Mouse (Mus musculus) lung, postnatal 0 days (tissue): Measurements from ENCODE around the gene Fbxl8.

Experiments
- CTCF ChIP-seq: IDR thresholded peaks from 2 replicates; pipeline ENCODE4 v1.5.1; 2016; ENCODE audit warnings: antibody characterized with exemption, mild to moderate bottlenecking
- EP300 ChIP-seq: IDR thresholded peaks from 2 replicates; pipeline ENCODE4 v1.6.1; 2016; ENCODE audit warnings: antibody characterized with exemption, mild to moderate bottlenecking, control low read depth

- TF ChIP-seq CTCF (no peak), EP300 (no peak)
These were observed 44.8 kb downstream of the Fbxl8 start for GRCm38 (mm10) chr8:105309142-105309847.
